Mouse (Mus musculus): ENCODE data around the gene Slc25a11. TPM values are rescaled to one million over a fixed set of nuclear protein-coding genes. Genes with fewer than 3 reads are reported as not detected.

The Slc25a11 gene
- total and polyA plus RNA-seq, 2 experiments = 109 to 118 TPM

DNA sequence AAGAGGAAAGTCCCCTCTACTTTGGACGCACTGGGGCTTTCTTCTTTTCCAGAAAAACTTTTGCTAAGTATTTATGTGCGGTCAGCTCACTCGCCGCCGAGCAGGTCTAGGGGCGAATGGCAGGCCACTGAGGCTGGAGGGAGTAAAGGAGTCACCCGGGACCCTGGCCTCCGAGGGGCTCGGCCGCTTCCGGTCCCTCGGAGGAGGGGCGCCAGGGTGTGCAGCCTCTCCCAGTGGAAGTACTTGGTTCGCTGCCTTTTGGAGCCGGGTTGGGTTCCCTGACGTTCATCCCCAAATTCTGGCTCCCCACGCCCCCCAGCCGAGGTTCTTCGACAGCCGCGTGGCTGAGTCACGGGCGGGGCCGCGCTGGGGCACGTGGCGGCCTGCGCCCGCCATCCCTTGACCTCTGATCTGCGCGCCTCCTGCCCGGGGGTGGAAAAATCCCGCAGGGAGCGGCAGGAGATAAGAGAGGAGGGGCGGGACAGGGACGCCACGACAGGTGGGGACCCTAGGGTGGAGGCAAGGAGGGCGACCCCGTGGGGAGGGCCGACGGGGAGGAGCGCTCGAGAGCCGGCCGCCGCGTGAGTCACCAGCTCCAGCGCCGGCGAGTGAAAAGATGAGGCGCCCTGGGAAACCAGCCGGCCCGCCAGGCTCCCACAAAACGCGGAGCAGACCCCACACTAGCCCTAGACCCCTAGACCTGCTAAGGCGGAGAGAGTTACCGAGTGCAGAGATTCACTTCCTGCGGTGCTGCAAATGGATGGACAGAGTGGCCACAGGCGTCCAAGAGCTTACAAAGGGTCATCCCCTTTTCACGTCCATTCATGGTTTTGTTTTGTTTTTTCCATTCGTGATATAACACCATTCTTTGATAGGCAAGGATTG lies 8.5 kb upstream of the Slc25a11 start:
- TF ChIP-seq POLR2A (IDR thresholded peaks at IDR 0.05; ENCODE audit: extremely low read depth, insufficient read depth, low read length) (0 out of 2 replicates have a peak, but pooled peaks have one; percentile 6), CTCF (IDR thresholded peaks at IDR 0.05; ENCODE audit: low read depth, low read length) (no peak)
- Histone ChIP-seq H3K4me3 (ENCODE audit: insufficient read depth, low read depth, low read length) (peak overlapping the region; percentile 53), H3K27me3 (ENCODE audit: control insufficient read depth, insufficient read depth, low read length) (no peaks in the 10 kb centered on the region), H3K79me2 (ENCODE audit: control insufficient read depth, insufficient read depth, low read length) (peaks cover 23% of the 10 kb centered on the region), H3K36me3 (ENCODE audit: control insufficient read depth, insufficient read depth, low read length) (peaks cover 21% of the 10 kb centered on the region), H3K27ac (replicated peaks; ENCODE audit: insufficient read depth, low read depth, low read length) (peak overlapping the region; percentile 75), H3K9ac (ENCODE audit: low read depth, low read length) (peak overlapping the region; percentile 66), H3K4me1 (ENCODE audit: control insufficient read depth, insufficient read depth, low read length) (peaks cover 14% of the 10 kb centered on the region)
- peak; percentile 30 for DNase-seq (ENCODE audit: extremely low read depth, low read depth, low spot score)
- 5% methylated on average over 61 of the region's 61 CpGs for WGBS

GRCm38 (mm10) chr11:70654923-70655570 lies 7.8 kb upstream of the Slc25a11 start:
- TF ChIP-seq CTCF (IDR thresholded peaks at IDR 0.05; ENCODE audit: low read depth, low read length) (no peak), POLR2A (IDR thresholded peaks at IDR 0.05; ENCODE audit: extremely low read depth, insufficient read depth, low read length) (peak; percentile 75)
- peak; percentile 88 for DNase-seq (ENCODE audit: extremely low read depth, low read depth, low spot score)
- peak overlapping the region; percentile 75 for H3K27ac ChIP-seq (replicated peaks; ENCODE audit: insufficient read depth, low read depth, low read length)
- H3K79me2 ChIP-seq (ENCODE audit: control insufficient read depth, insufficient read depth, low read length) = peaks cover 23% of the 10 kb centered on the region
- H3K36me3 ChIP-seq (ENCODE audit: control insufficient read depth, insufficient read depth, low read length) = peaks cover 26% of the 10 kb centered on the region
- peak overlapping the region; percentile 53 for H3K4me3 ChIP-seq (ENCODE audit: insufficient read depth, low read depth, low read length)
- under 1% methylated on average over 48 of the region's 48 CpGs for WGBS
- H3K9ac ChIP-seq (ENCODE audit: low read depth, low read length) = peak overlapping the region; percentile 56
- H3K4me1 ChIP-seq (ENCODE audit: control insufficient read depth, insufficient read depth, low read length) = peaks cover 14% of the 10 kb centered on the region
- no peaks in the 10 kb centered on the region for H3K27me3 ChIP-seq (ENCODE audit: control insufficient read depth, insufficient read depth, low read length)

DNA sequence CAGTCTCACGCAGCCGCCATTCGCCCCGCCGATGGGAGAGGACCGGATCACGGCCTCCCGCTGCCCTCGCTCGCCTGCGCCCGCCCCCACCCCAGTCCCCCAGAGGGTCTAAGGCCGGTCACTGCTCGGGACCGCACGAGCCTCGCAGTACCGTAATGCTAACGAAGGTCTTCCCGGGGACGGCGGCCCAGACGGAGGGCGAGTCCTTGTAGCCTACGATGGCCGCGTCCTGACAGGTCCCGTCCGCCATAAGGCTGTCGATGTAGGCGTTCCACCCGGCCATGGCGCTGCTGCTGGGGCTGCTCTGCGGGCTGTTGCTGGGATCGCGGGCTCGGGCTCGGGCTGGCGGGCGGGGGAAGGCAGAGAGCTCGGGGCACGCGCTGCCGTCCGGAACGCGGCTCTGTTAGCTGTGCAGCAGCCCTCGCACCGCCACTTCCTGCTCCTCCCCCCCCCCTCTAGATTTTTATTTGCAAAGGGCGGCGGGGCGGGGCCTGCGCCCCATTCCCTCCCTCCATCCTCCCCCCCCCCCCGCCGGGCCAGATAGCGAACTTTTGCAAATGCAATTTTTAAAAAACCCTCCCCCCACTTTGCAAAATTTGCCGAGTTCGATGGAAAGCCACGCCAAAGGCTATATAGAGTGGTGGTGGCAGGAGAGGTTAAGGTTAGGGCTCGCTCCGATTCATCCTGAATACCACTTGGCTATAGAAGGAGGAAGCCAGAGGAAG lies 7.1 kb upstream of the Slc25a11 start, which contains the start of gene Pfn1:
Gene Pfn1, minus strand, starts transcription at position 447 of the 725 bp plus-strand sequence.
- H3K9ac ChIP-seq (ENCODE audit: low read depth, low read length) = peak within 1 kb of the TSS; percentile 98
- peak within 1 kb of the TSS; percentile 96 for H3K4me3 ChIP-seq (ENCODE audit: insufficient read depth, low read depth, low read length)
- under 1% methylated on average over 60 of the region's 61 CpGs for WGBS
- peaks cover 24% of the 10 kb centered on the region for H3K79me2 ChIP-seq (ENCODE audit: control insufficient read depth, insufficient read depth, low read length)
- TF ChIP-seq POLR2A (IDR thresholded peaks at IDR 0.05; ENCODE audit: extremely low read depth, insufficient read depth, low read length) (peak; percentile 97), CTCF (IDR thresholded peaks at IDR 0.05; ENCODE audit: low read depth, low read length) (no peak)
- DNase-seq (ENCODE audit: extremely low read depth, low read depth, low spot score) = peak; percentile 73
- peak within 1 kb of the TSS; percentile 97 for H3K27ac ChIP-seq (replicated peaks; ENCODE audit: insufficient read depth, low read depth, low read length)
- peaks cover 14% of the 10 kb centered on the region for H3K4me1 ChIP-seq (ENCODE audit: control insufficient read depth, insufficient read depth, low read length)
- no peaks in the 10 kb centered on the region for H3K27me3 ChIP-seq (ENCODE audit: control insufficient read depth, insufficient read depth, low read length)
- peaks cover 32% of the 10 kb centered on the region for H3K36me3 ChIP-seq (ENCODE audit: control insufficient read depth, insufficient read depth, low read length)

DNA sequence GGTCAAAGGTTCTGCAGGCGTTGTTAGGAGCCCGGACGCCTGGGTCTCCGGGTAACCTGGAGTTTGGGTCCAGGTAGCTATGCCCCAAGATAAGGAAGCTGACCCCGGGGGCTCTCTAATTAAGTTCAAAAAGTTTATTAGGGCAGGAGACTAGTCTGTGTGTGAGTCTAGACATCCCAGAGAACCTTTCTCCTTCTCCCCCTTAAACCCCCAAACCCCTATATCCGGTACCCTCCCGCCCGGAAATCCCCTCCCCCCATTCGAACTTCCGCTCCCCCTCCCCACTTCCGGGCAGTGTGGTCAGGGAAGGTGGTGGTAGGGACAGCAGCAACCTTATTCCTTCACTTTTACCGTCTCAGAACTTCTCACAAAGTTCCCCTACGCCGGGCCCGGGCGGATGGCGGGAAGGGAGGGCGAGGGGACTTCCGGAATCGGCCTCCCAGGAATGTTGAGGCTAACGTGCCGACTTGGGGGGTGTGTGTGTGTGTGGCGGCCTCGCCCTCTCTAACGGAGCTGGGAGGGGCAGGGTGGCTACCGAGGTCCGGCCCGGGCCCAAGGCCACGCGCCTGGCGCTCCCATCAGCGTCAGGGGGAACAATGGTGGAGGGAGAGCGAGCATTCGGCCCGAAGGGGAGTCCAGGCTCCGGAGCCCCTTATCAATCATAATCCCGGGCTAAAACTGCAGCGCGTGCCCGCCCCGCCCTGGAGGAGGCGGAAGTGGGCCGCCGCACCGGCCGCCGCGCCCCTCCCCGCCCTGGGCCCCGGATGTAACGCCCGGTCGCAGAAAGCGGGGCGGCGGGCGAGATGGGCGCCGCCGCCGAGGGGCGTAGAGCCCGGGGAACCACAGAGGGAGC lies 6.3 kb upstream of the Slc25a11 start:
- TF ChIP-seq POLR2A (IDR thresholded peaks at IDR 0.05; ENCODE audit: extremely low read depth, insufficient read depth, low read length) (no peak), CTCF (IDR thresholded peaks at IDR 0.05; ENCODE audit: low read depth, low read length) (no peak)
- Histone ChIP-seq H3K4me3 (ENCODE audit: insufficient read depth, low read depth, low read length) (peak overlapping the region; percentile 96), H3K9ac (ENCODE audit: low read depth, low read length) (peak overlapping the region; percentile 98), H3K4me1 (ENCODE audit: control insufficient read depth, insufficient read depth, low read length) (peaks cover 19% of the 10 kb centered on the region), H3K27me3 (ENCODE audit: control insufficient read depth, insufficient read depth, low read length) (no peaks in the 10 kb centered on the region), H3K36me3 (ENCODE audit: control insufficient read depth, insufficient read depth, low read length) (peaks cover 36% of the 10 kb centered on the region), H3K27ac (replicated peaks; ENCODE audit: insufficient read depth, low read depth, low read length) (peak overlapping the region; percentile 97), H3K79me2 (ENCODE audit: control insufficient read depth, insufficient read depth, low read length) (peaks cover 29% of the 10 kb centered on the region)
- DNase-seq (ENCODE audit: extremely low read depth, low read depth, low spot score) = no peak
- under 1% methylated on average over 62 of the region's 63 CpGs for WGBS

DNA sequence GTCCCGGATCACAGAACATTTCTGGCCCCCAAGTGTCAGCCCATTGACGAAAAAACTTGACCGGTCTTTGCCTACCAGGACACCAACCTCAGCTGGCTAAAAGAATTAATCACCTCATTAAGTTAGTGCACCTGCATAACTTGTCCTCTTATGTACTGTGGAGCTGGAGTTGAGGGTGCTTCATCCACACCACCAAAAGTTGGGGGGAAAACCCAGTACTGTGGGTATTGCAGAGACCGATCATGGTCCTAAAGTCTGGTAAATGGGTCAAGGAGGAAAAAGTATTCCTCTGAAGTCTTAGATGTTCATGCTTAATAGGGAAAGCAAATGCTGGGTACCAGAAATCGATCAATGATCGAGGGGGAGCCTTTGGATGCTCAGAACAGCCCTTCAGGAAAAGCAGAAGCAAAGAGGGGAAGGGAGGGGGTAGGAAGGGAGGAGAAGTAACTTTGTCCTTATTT lies 5.6 kb upstream of the Slc25a11 start:
- Histone ChIP-seq H3K27me3 (ENCODE audit: control insufficient read depth, insufficient read depth, low read length) (no peaks in the 10 kb centered on the region), H3K36me3 (ENCODE audit: control insufficient read depth, insufficient read depth, low read length) (peaks cover 36% of the 10 kb centered on the region), H3K9ac (ENCODE audit: low read depth, low read length) (peak overlapping the region; percentile 98), H3K79me2 (ENCODE audit: control insufficient read depth, insufficient read depth, low read length) (peaks cover 30% of the 10 kb centered on the region), H3K4me1 (ENCODE audit: control insufficient read depth, insufficient read depth, low read length) (peaks cover 23% of the 10 kb centered on the region), H3K4me3 (ENCODE audit: insufficient read depth, low read depth, low read length) (peak overlapping the region; percentile 96), H3K27ac (replicated peaks; ENCODE audit: insufficient read depth, low read depth, low read length) (peak overlapping the region; percentile 42)
- DNase-seq (ENCODE audit: extremely low read depth, low read depth, low spot score) = no peak
- no peak for TF ChIP-seq POLR2A (IDR thresholded peaks at IDR 0.05; ENCODE audit: extremely low read depth, insufficient read depth, low read length)
- no peak for TF ChIP-seq CTCF (IDR thresholded peaks at IDR 0.05; ENCODE audit: low read depth, low read length)
- 20% methylated on average over 6 of the region's 6 CpGs for WGBS
